In the genomic region with DNA sequence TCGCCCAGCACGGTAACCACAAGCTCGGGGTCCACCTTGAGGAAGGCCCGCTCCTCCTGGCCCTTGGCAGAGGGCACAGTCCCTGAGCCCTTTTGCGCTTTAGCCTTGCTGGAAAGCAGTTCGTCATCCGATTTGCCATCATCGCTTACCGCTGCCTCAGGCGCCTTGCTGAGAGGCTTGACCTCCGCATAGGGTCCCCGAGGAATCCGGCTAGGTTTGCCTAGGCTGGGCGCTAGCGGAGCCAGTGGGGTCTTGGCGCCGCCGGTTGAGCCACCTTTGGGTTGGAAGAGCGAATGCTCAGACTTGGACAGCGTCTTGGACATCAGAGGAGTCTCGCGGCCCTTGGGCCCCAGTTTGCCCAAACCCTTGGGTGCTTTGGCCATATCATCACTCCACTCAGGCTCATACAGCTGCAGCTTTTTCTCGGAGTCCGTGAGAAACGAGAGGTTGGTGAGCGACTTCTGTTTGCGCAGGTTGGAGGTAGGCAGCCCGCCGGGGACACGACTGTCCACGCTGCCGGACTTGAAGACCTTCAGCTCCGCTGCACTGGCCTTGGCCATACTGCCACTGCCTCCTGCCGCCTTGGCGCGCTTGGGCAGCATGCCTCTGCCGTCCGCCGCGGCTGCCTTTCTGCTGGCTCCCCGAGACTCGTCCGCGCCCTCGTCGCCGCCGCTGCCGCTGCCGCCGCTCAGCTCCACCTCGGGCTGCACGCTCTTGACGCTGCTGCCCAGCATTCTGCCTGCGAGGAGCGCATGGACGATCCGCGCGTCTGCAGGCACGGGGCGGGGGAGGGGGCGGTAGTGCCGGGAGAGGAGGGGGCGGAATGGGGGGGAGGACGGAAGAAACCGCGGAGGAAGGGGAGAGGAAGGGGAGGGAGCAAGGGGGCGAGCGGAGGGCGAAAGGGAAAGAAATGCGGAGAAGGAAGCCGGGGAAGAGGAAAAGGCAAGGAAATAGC, we compare ENCODE assay signal across 7 mouse cellular contexts. TPM values are rescaled to one million over a fixed set of nuclear protein-coding genes. Genes with fewer than 3 reads are reported as not detected.
DNase-seq lines count a peak whose midpoint lies in the region; ATAC-seq and TF ChIP-seq lines count a peak whose summit lies in the region.

No protein-coding gene starts in this region.

- peak; percentile 45 for ATAC-seq in frontal cortex, adult (ENCODE audit: low TSS enrichment)
- peak; percentile 53 for ATAC-seq in hindbrain, postnatal 0 days
- peak; percentile 44 for ATAC-seq in megakaryocyte progenitor cell, adult 5-6 weeks (replicated peaks; ENCODE audit: poor library complexity)
- ATAC-seq in stomach, embryonic 14.5 days (ENCODE audit: insufficient number of reproducible peaks, insufficient read depth, low FRiP score, low read depth): no peak

- peak; percentile 51 for DNase-seq in Muller cell, postnatal 12 days (ENCODE audit: inconsistent ontology term)
- DNase-seq in adrenal gland, postnatal 36 days: peak; percentile 75 to 78
- DNase-seq in hindbrain, postnatal 0 days (ENCODE audit: low spot score): peak; percentile 88
- DNase-seq in left cerebral cortex, postnatal 4 days: peak; percentile 66

- H3K9ac ChIP-seq in hindbrain, postnatal 0 days (replicated peaks; ENCODE audit: low read length): peak overlapping the region; percentile 88
- H3K9ac ChIP-seq in stomach, embryonic 14.5 days (replicated peaks; ENCODE audit: low read depth, low read length): peak overlapping the region; percentile 69

- intact Hi-C loops in left cerebral cortex, postnatal 4 days (cut with DNase I): no loop called here

- 1% methylated on average over 67 of the region's 73 CpGs for WGBS in hindbrain, postnatal 0 days
- 2% methylated on average over 72 of the region's 73 CpGs for whole genome bisulfite sequencing in stomach, embryonic 14.5 days

- peaks cover 38% of the 10 kb centered on the region for H3K4me1 ChIP-seq in hindbrain, postnatal 0 days (ENCODE audit: insufficient read depth, low read length)
- peaks cover 51% of the 10 kb centered on the region for H3K4me1 ChIP-seq in stomach, embryonic 14.5 days (ENCODE audit: control insufficient read depth, insufficient read depth, low read length)

- peak overlapping the region; percentile 88 for H3K27ac ChIP-seq in hindbrain, postnatal 0 days
- peak overlapping the region; percentile 89 for H3K27ac ChIP-seq in stomach, embryonic 14.5 days (ENCODE audit: low read length)

- peak overlapping the region; percentile 72 for H3K4me3 ChIP-seq in hindbrain, postnatal 0 days (ENCODE audit: low read length)
- peak overlapping the region; percentile 56 for H3K4me3 ChIP-seq in stomach, embryonic 14.5 days (ENCODE audit: low read depth, low read length)

- peak overlapping the region; percentile 69 for H3K4me2 ChIP-seq in hindbrain, postnatal 0 days (ENCODE audit: low read depth, low read length)
- H3K4me2 ChIP-seq in stomach, embryonic 14.5 days (replicated peaks; ENCODE audit: low read depth, low read length): peak overlapping the region; percentile 82

- no peaks in the 10 kb centered on the region for H3K9me3 ChIP-seq in hindbrain, postnatal 0 days (ENCODE audit: low read length)
- H3K9me3 ChIP-seq in stomach, embryonic 14.5 days (ENCODE audit: control insufficient read depth, low read depth, low read length): no peaks in the 10 kb centered on the region

- TF ChIP-seq CTCF in hindbrain, postnatal 0 days (IDR thresholded peaks at IDR 0.05; ENCODE audit: low read depth): no peak

- H3K27me3 ChIP-seq in hindbrain, postnatal 0 days (ENCODE audit: insufficient read depth, low read length): no peaks in the 10 kb centered on the region
- no peaks in the 10 kb centered on the region for H3K27me3 ChIP-seq in stomach, embryonic 14.5 days (ENCODE audit: control insufficient read depth, insufficient read depth, low read length)

- no peaks in the 10 kb centered on the region for H3K36me3 ChIP-seq in hindbrain, postnatal 0 days (ENCODE audit: insufficient read depth, low read length)
- no peaks in the 10 kb centered on the region for H3K36me3 ChIP-seq in stomach, embryonic 14.5 days (ENCODE audit: control insufficient read depth, insufficient read depth, low read length)

RNA-seq across cellular contexts. Expression of a gene that starts 22.2 kb away (rescaled TPM):
- 10 to 100 TPM; 11.3 to 17.1 TPM for total RNA-seq in adrenal gland, postnatal 36 days (2021)
- 90.0 and 106 TPM in 2 replicates for total RNA-seq in hindbrain, postnatal 0 days (2014; rRNA removed)
- polyA plus RNA-seq in hindbrain, postnatal 0 days (2015; fragmentation: Nextera tagmentation; extraction: Ambion mirVana): 38.6 and 39.9 TPM in 2 replicates
- total RNA-seq in left cerebral cortex, postnatal 4 days (2021): 100 to 1,000 TPM; 232 to 237 TPM
- total RNA-seq in megakaryocyte progenitor cell, adult 5-6 weeks (2015): 15.7 and 16.9 TPM in 2 replicates
- total RNA-seq in megakaryocyte progenitor cell, adult 5-6 weeks (2017): 2.0 and 2.8 TPM in 2 replicates
- 25.6 and 25.8 TPM in 2 replicates for polyA plus RNA-seq in stomach, embryonic 14.5 days (2014; fragmentation: Nextera tagmentation; extraction: Ambion mirVana)
